Mouse (Mus musculus) limb, embryonic 11.5 days (tissue): ENCODE results near the gene Ethe1. TPM values are rescaled to one million over a fixed set of nuclear protein-coding genes. Genes with fewer than 3 reads are reported as not detected.
A peak's percentile ranks its signal among the peaks of the same experiment; 100 is the strongest.

Source experiments
- ATAC-seq: fragments of 200-750 bp; cut with Nextera tagmentation; 2 replicates; pipeline ENCODE4 v1.8.0; 2017; ENCODE audit warnings: low read depth; ENCODE audit not compliant: insufficient number of reproducible peaks, low FRiP score, low TSS enrichment
- DNase-seq: peaks from one replicate; pipeline ENCODE4 v3.0.0-alpha.2; 2015; ENCODE audit warnings: low spot score
- H3K27ac ChIP-seq: fragments of 300-500 bp; sonication (generic); replicated peaks from 2 replicates; pipeline ENCODE4 v1.5.1; 2014; ENCODE audit warnings: low read depth, mild to moderate bottlenecking, low read length
- H3K27me3 ChIP-seq: fragments of 300-500 bp; sonication (generic); 2 replicates; pipeline ENCODE4 v1.6.1; 2014; ENCODE audit warnings: mild to moderate bottlenecking, low read length, mixed read lengths; ENCODE audit not compliant: control insufficient read depth, insufficient read depth
- H3K36me3 ChIP-seq: fragments of 300-500 bp; sonication (generic); 2 replicates; pipeline ENCODE4 v1.6.1; 2014; ENCODE audit warnings: mild to moderate bottlenecking, low read length, moderate library complexity, mixed read lengths; ENCODE audit not compliant: control insufficient read depth, insufficient read depth
- H3K4me1 ChIP-seq: fragments of 300-500 bp; sonication (generic); 2 replicates; pipeline ENCODE4 v1.6.1; 2014; ENCODE audit warnings: low read length, mixed read lengths; ENCODE audit not compliant: control insufficient read depth, insufficient read depth
- H3K4me2 ChIP-seq: fragments of 300-500 bp; sonication (generic); 2 replicates; pipeline ENCODE4 v1.6.1; 2014; ENCODE audit warnings: low read depth, mild to moderate bottlenecking, moderate library complexity; ENCODE audit not compliant: severe bottlenecking
- H3K4me3 ChIP-seq: fragments of 300-500 bp; sonication (generic); 2 replicates; pipeline ENCODE4 v1.5.1; 2014; ENCODE audit warnings: low read depth, low read length
- H3K9ac ChIP-seq: fragments of 300-500 bp; sonication (generic); 2 replicates; pipeline ENCODE4 v1.6.1; 2014; ENCODE audit warnings: mild to moderate bottlenecking, low read length
- H3K9me3 ChIP-seq: fragments of 300-500 bp; sonication (generic); 2 replicates; pipeline ENCODE4 v1.6.1; 2016; ENCODE audit warnings: low read length; ENCODE audit not compliant: control insufficient read depth
- WGBS: fragments of 180-500 bp; shearing (Covaris S2); extraction: QIAGEN DNeasy Blood & Tissue Kit; methylation state at CpG from one replicate; pipeline ENCODE4 v1.1.7; 2014; 5-methylcytosine and 5-hydroxymethylcytosine counted together
- polyA plus RNA-seq: library from polyadenylated mRNA; unstranded; fragments of >200 nt; fragmentation: Nextera tagmentation; extraction: Ambion mirVana; gene quantifications from 2 replicates; pipeline ENCODE4 v1.2.1, GENCODE M21; 2014

Ethe1 gene
- polyA plus RNA-seq, 1 experiment from 2014 or later = 32.2 TPM

- Histone ChIP-seq H3K9me3 (no peaks in the 10 kb centered on the region), H3K4me1 (no peaks in the 10 kb centered on the region), H3K4me3 (no peak overlapping the region), H3K9ac (no peak overlapping the region), H3K27ac (no peak overlapping the region), H3K27me3 (peaks cover 52% of the 10 kb centered on the region), H3K36me3 (no peaks in the 10 kb centered on the region), H3K4me2 (no peak overlapping the region)
- 66% methylated on average over 13 of the region's 13 CpGs for WGBS
- no peak for DNase-seq
- no peak for ATAC-seq
These were observed 53.1 kb downstream of the Ethe1 start for GRCm38 (mm10) chr7:24640450-24640849.

- peaks cover 33% of the 10 kb centered on the region for H3K27me3 ChIP-seq
- H3K4me2 ChIP-seq = no peak overlapping the region
- DNase-seq = peak; percentile 71
- ATAC-seq = no peak
- 9% methylated on average over 9 of the region's 9 CpGs for WGBS
- H3K27ac ChIP-seq = no peak overlapping the region
- no peaks in the 10 kb centered on the region for H3K36me3 ChIP-seq
- H3K9ac ChIP-seq = no peak overlapping the region
- no peak overlapping the region for H3K4me3 ChIP-seq
- no peaks in the 10 kb centered on the region for H3K4me1 ChIP-seq
- H3K9me3 ChIP-seq = no peaks in the 10 kb centered on the region
These were observed 55.1 kb downstream of the Ethe1 start for GRCm38 (mm10) chr7:24642491-24642890.

GRCm38 (mm10) chr7:24644492-24644891 is 57.1 kb downstream of the Ethe1 start:
- no peak overlapping the region for H3K4me3 ChIP-seq
- no peak overlapping the region for H3K4me2 ChIP-seq
- no peaks in the 10 kb centered on the region for H3K4me1 ChIP-seq
- DNase-seq (no peak), ATAC-seq (no peak)
- H3K9me3 ChIP-seq = no peaks in the 10 kb centered on the region
- no peak overlapping the region for H3K9ac ChIP-seq
- no peaks in the 10 kb centered on the region for H3K36me3 ChIP-seq
- peaks cover 17% of the 10 kb centered on the region for H3K27me3 ChIP-seq
- WGBS = 87% methylated on average over 6 of the region's 6 CpGs
- no peak overlapping the region for H3K27ac ChIP-seq

GRCm38 (mm10) chr7:24644996-24645395 is 57.7 kb downstream of the Ethe1 start:
- DNase-seq = no peak
- Histone ChIP-seq H3K27ac (no peak overlapping the region), H3K4me3 (no peak overlapping the region), H3K9me3 (no peaks in the 10 kb centered on the region), H3K4me1 (no peaks in the 10 kb centered on the region), H3K9ac (no peak overlapping the region), H3K36me3 (no peaks in the 10 kb centered on the region), H3K4me2 (no peak overlapping the region), H3K27me3 (peaks cover 13% of the 10 kb centered on the region)
- ATAC-seq = no peak
- WGBS = 77% methylated on average over 7 of the region's 7 CpGs

GRCm38 (mm10) chr7:24646486-24646885 is 59.1 kb downstream of the Ethe1 start:
- DNase-seq (no peak), ATAC-seq (no peak)
- H3K4me1 ChIP-seq = no peaks in the 10 kb centered on the region
- 74% methylated on average over 7 of the region's 7 CpGs for WGBS
- no peak overlapping the region for H3K4me3 ChIP-seq
- no peaks in the 10 kb centered on the region for H3K36me3 ChIP-seq
- no peak overlapping the region for H3K4me2 ChIP-seq
- H3K9ac ChIP-seq = no peak overlapping the region
- H3K27me3 ChIP-seq = 0 out of 2 replicates have a peak, but pooled peaks cover 2% of the 10 kb centered on the region
- no peak overlapping the region for H3K27ac ChIP-seq
- H3K9me3 ChIP-seq = no peaks in the 10 kb centered on the region

GRCm38 (mm10) chr7:24653681-24654080 is 66.3 kb downstream of the Ethe1 start:
- WGBS = 21% methylated on average over 7 of the region's 7 CpGs
- DNase-seq = peak; percentile 75
- no peaks in the 10 kb centered on the region for H3K27me3 ChIP-seq
- ATAC-seq = no peak
- H3K9ac ChIP-seq = no peak overlapping the region
- no peaks in the 10 kb centered on the region for H3K4me1 ChIP-seq
- H3K9me3 ChIP-seq = no peaks in the 10 kb centered on the region
- no peak overlapping the region for H3K27ac ChIP-seq
- no peak overlapping the region for H3K4me3 ChIP-seq
- no peaks in the 10 kb centered on the region for H3K36me3 ChIP-seq
- H3K4me2 ChIP-seq = no peak overlapping the region

Other genes starting within 250 kb of the Ethe1 start
- gene Lypd5, start 238.3 kb upstream of the Ethe1 start, polyA plus RNA-seq = not detected in 2 replicates
- gene Kcnn4, start 217.3 kb upstream of the Ethe1 start, polyA plus RNA-seq = 2.6 and 2.7 TPM in 2 replicates
- gene Smg9, start 187.9 kb upstream of the Ethe1 start, polyA plus RNA-seq = 20.2 and 22.1 TPM in 2 replicates
- gene Irgc1, start 135.2 kb upstream of the Ethe1 start, polyA plus RNA-seq = not detected in 2 replicates
- 2.1 and 2.3 TPM in 2 replicates for gene Plaur, start 125.1 kb upstream of the Ethe1 start, polyA plus RNA-seq
- 1.9 and 2.2 TPM in 2 replicates for gene Cadm4, start 105.5 kb upstream of the Ethe1 start, polyA plus RNA-seq
- 65.6 and 75.7 TPM in 2 replicates for gene Zfp428, start 80.5 kb upstream of the Ethe1 start, polyA plus RNA-seq
- gene AC161166.1, start 75.1 kb upstream of the Ethe1 start, polyA plus RNA-seq = 0.48 and 0.52 TPM in 2 replicates
- 7.5 and 8.1 TPM in 2 replicates for gene Irgq, start 56.9 kb upstream of the Ethe1 start, polyA plus RNA-seq
- gene Pinlyp, start 41.4 kb upstream of the Ethe1 start, polyA plus RNA-seq = 0.19 TPM in 1 of 2 replicates, not detected in the other
- gene Xrcc1, start 41.3 kb upstream of the Ethe1 start, polyA plus RNA-seq = 141 and 148 TPM in 2 replicates
- gene Zfp575, start 98 bp downstream of the Ethe1 start, polyA plus RNA-seq = 2.1 and 2.3 TPM in 2 replicates
- gene Phldb3, start 23.2 kb downstream of the Ethe1 start, polyA plus RNA-seq = 0.16 and 0.21 TPM in 2 replicates
- 1.7 and 2.8 TPM in 2 replicates for gene Lypd3, start 49.0 kb downstream of the Ethe1 start, polyA plus RNA-seq
- gene Tex101, start 89.1 kb downstream of the Ethe1 start, polyA plus RNA-seq = not detected in 2 replicates
- gene BC049730, start 121.7 kb downstream of the Ethe1 start, polyA plus RNA-seq = not detected in 2 replicates
- not detected in 2 replicates for gene Gm4763, start 139.4 kb downstream of the Ethe1 start, polyA plus RNA-seq
- not detected in 2 replicates for gene Cd177, start 172.8 kb downstream of the Ethe1 start, polyA plus RNA-seq
- gene Ceacam10, start 189.7 kb downstream of the Ethe1 start, polyA plus RNA-seq = 0.24 TPM in 1 of 2 replicates, not detected in the other